Mouse (Mus musculus) MEL (cell line): ENCODE data around the gene Cdh23. TPM values are rescaled to one million over a fixed set of nuclear protein-coding genes. Genes with fewer than 3 reads are reported as not detected.

Experiments
- DNase-seq: peaks from one replicate; pipeline ENCODE4 v3.0.0; 2011; ENCODE audit warnings: low read depth, low spot score
- H3K27ac ChIP-seq: 2 replicates; pipeline ENCODE4 v1.5.1; 2012; ENCODE audit warnings: low read depth, mild to moderate bottlenecking, control low read depth, low read length, moderate library complexity; ENCODE audit not compliant: control insufficient read depth
- H3K27me3 ChIP-seq, 2 experiments: fragments of 150-350 bp in 1 of 2; sonication (generic) in 1 of 2; 2 replicates each; pipeline ENCODE4 v1.6.1; 2012; ENCODE audit warnings: low read length in 2 of 2, mild to moderate bottlenecking in 2 of 2, improper control_type of control experiment in 1 of 2, moderate library complexity in 1 of 2; ENCODE audit not compliant: insufficient read depth in 2 of 2, control insufficient read depth in 1 of 2
- H3K36me3 ChIP-seq, 2 experiments: 2 replicates each; pipeline ENCODE4 v1.6.1; 2012 to 2014; ENCODE audit warnings: low read length in 2 of 2, improper control_type of control experiment in 1 of 2, inconsistent platforms in 1 of 2, mild to moderate bottlenecking in 1 of 2; ENCODE audit not compliant: insufficient read depth in 2 of 2, control insufficient read depth in 1 of 2
- H3K4me1 ChIP-seq, 2 experiments: fragments of 150-350 bp in 1 of 2; sonication (generic) in 1 of 2; 2 replicates each; pipeline ENCODE4 v1.6.1; 2012; ENCODE audit warnings: low read length in 2 of 2, improper control_type of control experiment in 1 of 2, mild to moderate bottlenecking in 1 of 2; ENCODE audit not compliant: insufficient read depth in 2 of 2, control insufficient read depth in 1 of 2
- H3K4me3 ChIP-seq, 2 experiments: fragments of 150-350 bp in 1 of 2; sonication (generic) in 1 of 2; 2 replicates each; pipeline ENCODE4 v1.5.1; 2012; ENCODE audit warnings: low read depth in 2 of 2, low read length in 2 of 2, mild to moderate bottlenecking in 2 of 2, moderate library complexity in 2 of 2, control low read depth in 1 of 2, improper control_type of control experiment in 1 of 2; ENCODE audit not compliant: control insufficient read depth in 1 of 2, insufficient read depth in 1 of 2
- H3K79me2 ChIP-seq: 2 replicates; pipeline ENCODE4 v1.6.1; 2012; ENCODE audit warnings: mild to moderate bottlenecking, low read length, moderate library complexity; ENCODE audit not compliant: control insufficient read depth, poor library complexity, insufficient read depth
- H3K9ac ChIP-seq: 2 replicates; pipeline ENCODE4 v1.6.1; 2012; ENCODE audit warnings: low read depth, mild to moderate bottlenecking, control low read depth, low read length, moderate library complexity; ENCODE audit not compliant: control insufficient read depth, poor library complexity, severe bottlenecking
- H3K9me3 ChIP-seq: fragments of 150-350 bp; sonication (generic); replicated peaks from 2 replicates; pipeline ENCODE4 v1.6.1; 2012; ENCODE audit warnings: mild to moderate bottlenecking, low read length, improper control_type of control experiment, moderate library complexity; ENCODE audit not compliant: insufficient read depth
- BHLHE40 ChIP-seq: IDR thresholded peaks from 2 replicates; pipeline ENCODE4 v1.6.1; 2012; ENCODE audit warnings: low read depth, mild to moderate bottlenecking, inconsistent platforms, low read length, improper control_type of control experiment, borderline replicate concordance
- CHD2 ChIP-seq: IDR thresholded peaks from 2 replicates; pipeline ENCODE4 v1.6.1; 2011; ENCODE audit warnings: low read length, improper control_type of control experiment
- ELF1 ChIP-seq: IDR thresholded peaks from 2 replicates; pipeline ENCODE4 v1.6.1; 2014; ENCODE audit warnings: low read depth, mild to moderate bottlenecking, inconsistent platforms, low read length, improper control_type of control experiment, moderate library complexity
- EP300 ChIP-seq, 2 experiments: IDR thresholded peaks; 2 replicates each; pipeline ENCODE4 v1.6.1; 2011; ENCODE audit warnings: improper control_type of control experiment in 2 of 2, low read length in 2 of 2, low read depth in 1 of 2, mild to moderate bottlenecking in 1 of 2
- HCFC1 ChIP-seq: IDR thresholded peaks from 2 replicates; pipeline ENCODE4 v1.6.1; 2012; ENCODE audit warnings: low read depth, mild to moderate bottlenecking, inconsistent platforms, low read length, improper control_type of control experiment, moderate library complexity
- KAT2A ChIP-seq: conservative IDR thresholded peaks from 2 replicates; pipeline ENCODE4 v1.6.1; 2012; ENCODE audit warnings: low read depth, low read length, improper control_type of control experiment, inconsistent platforms
- MAFK ChIP-seq: IDR thresholded peaks from 2 replicates; pipeline ENCODE4 v1.6.1; 2011; ENCODE audit warnings: low read depth, mild to moderate bottlenecking, low read length, improper control_type of control experiment, borderline replicate concordance
- MXI1 ChIP-seq: IDR thresholded peaks from 2 replicates; pipeline ENCODE4 v1.6.1; 2011; ENCODE audit warnings: mild to moderate bottlenecking, low read depth, low read length, improper control_type of control experiment
- NELFE ChIP-seq: IDR thresholded peaks from 2 replicates; pipeline ENCODE4 v1.6.1; 2011; ENCODE audit warnings: low read depth, low read length, improper control_type of control experiment
- POLR2AphosphoS2 ChIP-seq: IDR thresholded peaks from 2 replicates; pipeline ENCODE4 v1.6.1; 2011; ENCODE audit warnings: low read length, improper control_type of control experiment
- RCOR1 ChIP-seq: IDR thresholded peaks from 2 replicates; pipeline ENCODE4 v1.6.1; 2012; ENCODE audit warnings: low read depth, mild to moderate bottlenecking, inconsistent platforms, low read length, improper control_type of control experiment
- SIN3A ChIP-seq: IDR thresholded peaks from 2 replicates; pipeline ENCODE4 v1.6.1; 2012; ENCODE audit warnings: low read length, improper control_type of control experiment, inconsistent platforms
- SMC3 ChIP-seq: IDR thresholded peaks from 2 replicates; pipeline ENCODE4 v1.6.1; 2011; ENCODE audit warnings: low read depth, low read length, improper control_type of control experiment
- TCF12 ChIP-seq: IDR thresholded peaks from 2 replicates; pipeline ENCODE4 v1.6.1; 2014; ENCODE audit warnings: low read depth, mild to moderate bottlenecking, inconsistent platforms, low read length, improper control_type of control experiment, moderate library complexity
- USF2 ChIP-seq, 2 experiments: IDR thresholded peaks; 2 replicates each; pipeline ENCODE4 v1.6.1; 2011 to 2012; ENCODE audit warnings: improper control_type of control experiment in 2 of 2, low read length in 2 of 2, borderline replicate concordance in 1 of 2, inconsistent platforms in 1 of 2, low read depth in 1 of 2, mild to moderate bottlenecking in 1 of 2; ENCODE audit not compliant: insufficient read depth in 1 of 2
- ZKSCAN1 ChIP-seq: IDR thresholded peaks from 2 replicates; pipeline ENCODE4 v1.6.1; 2012; ENCODE audit warnings: low read depth, mild to moderate bottlenecking, inconsistent platforms, low read length, improper control_type of control experiment, moderate library complexity
- ZNF384 ChIP-seq: IDR thresholded peaks from 2 replicates; pipeline ENCODE4 v1.6.1; 2012; ENCODE audit warnings: low read depth, mild to moderate bottlenecking, inconsistent platforms, low read length, improper control_type of control experiment
- polyA plus RNA-seq, 2 experiments: library from polyadenylated mRNA; stranded (reverse) in 1 of 2; unstranded in 1 of 2; fragments of >175 nt in 1 of 2; fragments of >200 nt in 1 of 2; gene quantifications; 2 replicates each; pipeline versions ENCODE4 v1.2.1 to v1.2.4; 2012; ENCODE audit warnings: low replicate concordance in 2 of 2, low read depth in 1 of 2; ENCODE audit not compliant: insufficient read length in 2 of 2, insufficient read depth in 1 of 2, missing spikeins in 1 of 2
- total RNA-seq: library from RNA; depleted of rRNA; stranded (reverse); fragments of 300-350 nt; gene quantifications from 2 replicates; pipeline ENCODE4 v1.2.3, GENCODE M21; 2012

Gene Cdh23
- total and polyA plus RNA-seq, 3 experiments, result 0.04 TPM; not detected in 2

- Histone ChIP-seq H3K36me3 (no peaks in the 10 kb centered on the region), H3K9ac (no peak overlapping the region), H3K9me3 (no peaks in the 10 kb centered on the region), H3K79me2 (no peaks in the 10 kb centered on the region)
- TF ChIP-seq POLR2AphosphoS2, result no peak
- TF ChIP-seq SMC3, result no peak
- no peak for TF ChIP-seq EP300 (IDR thresholded peaks at IDR 0.05; ENCODE audit: low read depth in 1 of 2, low read length in 2 of 2)
- TF ChIP-seq USF2 (IDR thresholded peaks at IDR 0.05; ENCODE audit: borderline replicate concordance in 1 of 2, insufficient read depth in 1 of 2, low read depth in 1 of 2, low read length in 2 of 2), result no peak
- TF ChIP-seq, all 39 proteins: peak for 0
- no peaks in the 10 kb centered on the region for H3K27me3 ChIP-seq
- no peak for DNase-seq
- 0 out of 4 replicates have a peak, but pooled peaks cover 0 to 2% of the 10 kb centered on the region in 2 experiments for H3K4me1 ChIP-seq
- H3K27ac ChIP-seq, result no peak overlapping the region
- H3K4me3 ChIP-seq, result no peak overlapping the region
Measured at GRCm38 (mm10) chr10:60373543-60373936, 322.8 kb downstream of the Cdh23 start.

- Histone ChIP-seq H3K4me3 (no peak overlapping the region), H3K27me3 (no peaks in the 10 kb centered on the region), H3K9me3 (no peaks in the 10 kb centered on the region), H3K4me1 (0 out of 4 replicates have a peak, but pooled peaks cover 0 to 2% of the 10 kb centered on the region in 2 experiments), H3K27ac (no peak overlapping the region), H3K36me3 (no peaks in the 10 kb centered on the region), H3K9ac (no peak overlapping the region), H3K79me2 (no peaks in the 10 kb centered on the region)
- no peak for TF ChIP-seq MXI1
- no peak for TF ChIP-seq POLR2AphosphoS2
- no peak for TF ChIP-seq ZNF384
- TF ChIP-seq NELFE, result no peak
- TF ChIP-seq MAFK, result no peak
- no peak for TF ChIP-seq HCFC1
- no peak for TF ChIP-seq CHD2
- TF ChIP-seq ZKSCAN1, result no peak
- no peak for TF ChIP-seq EP300 (IDR thresholded peaks at IDR 0.05; ENCODE audit: low read depth in 1 of 2, low read length in 2 of 2)
- TF ChIP-seq SMC3, result no peak
- TF ChIP-seq ELF1, result no peak
- TF ChIP-seq SIN3A, result no peak
- no peak for TF ChIP-seq RCOR1
- no peak for TF ChIP-seq KAT2A
- TF ChIP-seq TCF12, result no peak
- no peak for TF ChIP-seq BHLHE40
- peak; percentile 20 for DNase-seq
Measured at GRCm38 (mm10) chr10:60371596-60372386, 324.5 kb downstream of the Cdh23 start.
